Mouse (Mus musculus) central nervous system, embryonic 14 days (tissue): Measurements from ENCODE around the gene Srgn. TPM values are rescaled to one million over a fixed set of nuclear protein-coding genes. Genes with fewer than 3 reads are reported as not detected.

Experiments used
- polyA plus RNA-seq: library from polyadenylated mRNA; depleted of rRNA; stranded (reverse); fragments of >200 nt; gene quantifications from 2 replicates; pipeline ENCODE4 v1.2.3, GENCODE M21; 2012; rRNA removed

Srgn gene
- polyA plus RNA-seq: 6.1 and 9.6 TPM in 2 replicates

GRCm38 (mm10) chr10:62527351-62527750, at the start of gene Srgn:
Gene Srgn (minus strand): TSS chr10:62527451.

DNA sequence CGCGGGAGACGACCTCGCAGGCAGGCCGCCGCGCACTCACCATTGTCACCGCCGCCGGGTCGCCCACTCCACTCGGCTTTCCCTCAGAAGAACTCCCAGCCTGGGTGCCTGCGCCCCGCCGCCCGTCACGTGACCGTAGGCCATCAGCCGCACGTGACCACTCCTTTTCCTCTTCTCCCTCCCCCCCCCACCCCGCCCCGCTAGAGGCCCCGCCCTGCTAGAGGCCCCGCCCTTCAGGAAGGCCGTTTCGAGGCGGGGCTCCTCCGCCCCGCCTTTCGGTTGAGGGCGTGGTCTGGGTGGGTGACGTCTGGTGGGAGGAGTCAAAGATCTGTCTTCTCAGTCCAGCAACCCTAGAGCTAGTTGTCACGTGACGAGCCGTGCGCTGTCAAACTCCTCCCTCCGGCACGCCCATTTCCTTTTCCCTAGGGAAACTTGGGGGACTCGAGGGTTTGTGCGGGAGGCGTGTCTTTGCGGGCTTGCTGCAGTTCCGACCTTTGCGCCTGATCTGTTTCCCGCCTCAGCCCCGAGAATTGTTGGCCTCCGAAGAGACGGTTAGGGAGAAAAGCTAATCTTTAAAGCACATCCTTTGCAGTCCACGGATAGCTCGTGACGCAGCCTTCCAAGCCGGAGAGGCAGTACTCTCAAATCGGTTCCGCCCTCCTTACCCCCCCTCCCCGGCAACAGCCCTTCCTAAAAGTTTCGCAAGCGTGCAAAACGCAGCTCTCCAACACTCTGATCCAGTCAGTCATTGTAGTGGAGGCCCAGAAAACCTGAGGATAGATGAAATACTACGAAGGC, 40.4 kb downstream of the Srgn start, which contains the start of gene Vps26a:
Gene Vps26a (minus strand): TSS at position 188 of the 798 bp plus-strand sequence.

GRCm38 (mm10) chr10:62449364-62450279, 77.6 kb downstream of the Srgn start, which contains the start of the genes 4930507D05Rik and Supv3l1:
Gene 4930507D05Rik (plus strand): TSS chr10:62449489.
Gene Supv3l1 (minus strand): TSS chr10:62449738.

Other genes starting within 250 kb of the Srgn start
- gene Hk1, start 147.5 kb downstream of the Srgn start, polyA plus RNA-seq: 65.6 and 72.5 TPM in 2 replicates
- gene Hkdc1, start 105.0 kb downstream of the Srgn start, polyA plus RNA-seq: 0.52 and 0.68 TPM in 2 replicates
- 0.80 and 0.95 TPM in 2 replicates for gene 4930507D05Rik, start 78.0 kb downstream of the Srgn start, polyA plus RNA-seq
- gene Supv3l1, start 77.7 kb downstream of the Srgn start, polyA plus RNA-seq: 30.7 and 31.3 TPM in 2 replicates
- 26.5 and 29.8 TPM in 2 replicates for gene Vps26a, start 40.6 kb downstream of the Srgn start, polyA plus RNA-seq
- gene Kif1bp, start 51.0 kb upstream of the Srgn start, polyA plus RNA-seq: 62.4 and 68.2 TPM in 2 replicates
- gene Ddx21, start 74.8 kb upstream of the Srgn start, polyA plus RNA-seq: 46.7 and 50.2 TPM in 2 replicates
- gene Ddx50, start 123.8 kb upstream of the Srgn start, polyA plus RNA-seq: 83.7 and 92.3 TPM in 2 replicates
- gene Stox1, start 198.7 kb upstream of the Srgn start, polyA plus RNA-seq: 2.2 and 2.5 TPM in 2 replicates